Mouse (Mus musculus): ENCODE data around the gene Arap1. TPM values are rescaled to one million over a fixed set of nuclear protein-coding genes. Genes with fewer than 3 reads are reported as not detected.

Arap1 gene
- total and polyA plus RNA-seq, 2 experiments from 2014 or later = 6.9 to 30.0 TPM

DNA sequence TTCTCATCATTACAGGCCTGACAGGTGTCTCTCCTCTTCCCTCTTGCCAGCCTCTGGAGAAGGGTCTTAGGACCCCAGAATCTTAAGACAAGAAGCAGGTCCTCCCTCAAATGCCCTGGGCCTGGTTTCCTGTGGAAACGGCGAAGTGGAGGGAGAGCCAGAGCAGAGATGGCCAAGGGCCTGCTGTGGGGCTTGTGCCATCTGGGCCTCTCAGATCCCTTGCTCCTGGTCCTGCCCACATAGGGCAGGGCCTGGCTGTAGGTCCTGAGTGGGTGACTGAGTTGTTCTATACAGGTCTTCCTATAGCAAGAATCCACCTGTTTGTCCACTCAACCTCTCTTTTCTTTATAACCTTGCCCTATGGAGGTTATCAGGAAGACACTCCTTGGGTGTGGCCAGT lies 12.6 kb upstream of the Arap1 start:
- DNase-seq (ENCODE audit: low spot score) (no peak), ATAC-seq (ENCODE audit: low FRiP score) (no peak)
- Histone ChIP-seq H3K9me3 (ENCODE audit: low read length) (no peaks in the 10 kb centered on the region), H3K27ac (ENCODE audit: low read depth, low read length) (no peak overlapping the region), H3K4me3 (ENCODE audit: low read depth, low read length) (no peak overlapping the region), H3K9ac (replicated peaks; ENCODE audit: low read length, poor library complexity, severe bottlenecking) (no peak overlapping the region), H3K36me3 (ENCODE audit: insufficient read depth, low read length) (no peaks in the 10 kb centered on the region), H3K27me3 (ENCODE audit: insufficient read depth, low read length) (no peaks in the 10 kb centered on the region), H3K4me1 (ENCODE audit: insufficient read depth, low read length) (no peaks in the 10 kb centered on the region), H3K4me2 (ENCODE audit: low read depth, low read length, poor library complexity, severe bottlenecking) (no peak overlapping the region)
- 86% methylated on average over 2 of the region's 2 CpGs for WGBS
- TF ChIP-seq CTCF (IDR thresholded peaks at IDR 0.05) = no peak

DNA sequence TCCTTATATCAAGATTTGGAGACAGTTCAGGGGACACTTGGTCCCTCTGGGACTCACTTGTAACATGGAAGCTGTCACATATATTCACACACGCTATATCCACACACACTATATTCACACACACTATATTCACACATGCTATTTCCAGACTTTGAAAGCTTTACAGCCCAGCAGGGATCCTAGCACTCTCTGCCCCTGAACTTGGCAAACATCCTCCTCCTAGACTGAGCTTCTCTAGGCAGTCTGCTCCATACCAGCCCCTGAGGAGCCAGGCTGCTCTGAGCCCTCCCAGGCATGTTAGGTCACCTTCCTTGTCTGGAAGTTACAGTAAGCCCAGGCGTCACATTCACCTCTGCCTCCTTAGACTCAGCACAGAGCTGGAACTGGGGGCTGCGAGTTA lies 11.2 kb upstream of the Arap1 start:
- no peak for DNase-seq (ENCODE audit: low spot score)
- no peak for TF ChIP-seq CTCF (IDR thresholded peaks at IDR 0.05)
- H3K27me3 ChIP-seq (ENCODE audit: insufficient read depth, low read length) = no peaks in the 10 kb centered on the region
- no peak overlapping the region for H3K4me3 ChIP-seq (ENCODE audit: low read depth, low read length)
- no peak overlapping the region for H3K4me2 ChIP-seq (ENCODE audit: low read depth, low read length, poor library complexity, severe bottlenecking)
- no peak overlapping the region for H3K9ac ChIP-seq (replicated peaks; ENCODE audit: low read length, poor library complexity, severe bottlenecking)
- H3K9me3 ChIP-seq (ENCODE audit: low read length) = no peaks in the 10 kb centered on the region
- H3K4me1 ChIP-seq (ENCODE audit: insufficient read depth, low read length) = no peaks in the 10 kb centered on the region
- WGBS = 86% methylated on average over 3 of the region's 3 CpGs
- no peak for ATAC-seq (ENCODE audit: low FRiP score)
- no peaks in the 10 kb centered on the region for H3K36me3 ChIP-seq (ENCODE audit: insufficient read depth, low read length)
- no peak overlapping the region for H3K27ac ChIP-seq (ENCODE audit: low read depth, low read length)

DNA sequence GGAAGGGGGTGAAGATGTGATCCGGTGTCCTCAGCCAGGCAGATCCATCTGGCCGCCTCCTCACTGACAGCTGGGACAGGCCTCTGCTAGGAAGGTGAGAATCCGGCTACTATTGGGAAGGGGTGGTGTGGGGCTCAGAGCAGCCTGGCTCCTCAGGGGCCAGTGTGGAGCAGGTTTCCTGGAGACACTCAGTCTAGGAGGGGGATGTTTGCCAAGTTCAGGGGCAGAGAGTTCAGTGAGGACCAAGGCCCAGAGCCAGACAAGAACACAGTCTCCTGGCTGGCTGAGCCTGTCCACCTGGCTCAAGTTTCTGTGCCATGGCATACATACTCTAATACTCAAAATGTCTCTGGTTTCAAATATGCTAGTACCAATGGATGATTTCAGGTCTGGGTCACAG lies 10.5 kb upstream of the Arap1 start:
- WGBS = 91% methylated on average over 3 of the region's 3 CpGs
- Histone ChIP-seq H3K9ac (replicated peaks; ENCODE audit: low read length, poor library complexity, severe bottlenecking) (no peak overlapping the region), H3K4me3 (ENCODE audit: low read depth, low read length) (no peak overlapping the region), H3K4me1 (ENCODE audit: insufficient read depth, low read length) (no peaks in the 10 kb centered on the region), H3K9me3 (ENCODE audit: low read length) (no peaks in the 10 kb centered on the region), H3K36me3 (ENCODE audit: insufficient read depth, low read length) (no peaks in the 10 kb centered on the region), H3K27me3 (ENCODE audit: insufficient read depth, low read length) (no peaks in the 10 kb centered on the region), H3K27ac (ENCODE audit: low read depth, low read length) (no peak overlapping the region), H3K4me2 (ENCODE audit: low read depth, low read length, poor library complexity, severe bottlenecking) (no peak overlapping the region)
- ATAC-seq (ENCODE audit: low FRiP score) (no peak), DNase-seq (ENCODE audit: low spot score) (no peak)
- no peak for TF ChIP-seq CTCF (IDR thresholded peaks at IDR 0.05)

DNA sequence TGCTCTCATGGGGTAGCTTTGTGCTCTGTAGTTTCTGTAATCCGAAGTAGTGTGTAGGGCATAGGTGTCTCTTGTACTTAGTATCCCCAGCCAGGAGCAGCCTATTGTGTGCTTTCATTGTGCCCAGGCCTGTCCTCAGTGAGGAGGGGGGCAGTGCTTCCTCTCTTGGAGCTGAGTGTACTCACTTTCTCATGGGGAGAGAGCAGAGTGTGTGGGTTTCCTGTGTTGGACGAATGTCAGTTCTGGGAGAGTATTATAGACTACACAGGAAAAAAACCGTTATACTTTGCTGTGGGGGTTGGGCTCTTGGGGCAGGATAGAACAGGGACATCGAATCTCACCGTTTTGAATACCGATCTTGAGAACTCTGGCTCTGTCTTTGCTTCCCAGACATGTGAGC lies 6.5 kb upstream of the Arap1 start:
- ATAC-seq (ENCODE audit: low FRiP score) = no peak

DNA sequence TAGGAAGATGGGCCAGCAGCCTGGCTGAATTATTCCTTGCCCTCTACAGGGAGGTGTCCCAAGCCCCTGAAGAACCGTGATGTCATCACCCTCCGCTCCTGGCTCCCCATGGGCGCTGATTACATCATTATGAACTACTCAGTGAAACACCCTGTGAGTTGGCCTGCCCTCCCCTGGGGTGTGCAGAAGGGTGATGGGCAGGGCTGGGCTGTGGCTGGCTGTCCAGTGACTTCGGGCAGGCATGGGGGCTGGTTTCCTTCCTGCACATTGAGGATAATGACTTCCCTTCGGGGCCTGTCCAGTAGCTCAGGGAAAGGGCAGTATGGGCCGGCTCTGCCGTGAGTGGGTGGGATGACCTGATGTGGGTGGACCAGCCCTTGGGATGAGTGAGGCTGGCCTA lies 4.7 kb upstream of the Arap1 start:
- TF ChIP-seq CTCF (IDR thresholded peaks at IDR 0.05) = no peak
- Histone ChIP-seq H3K36me3 (ENCODE audit: insufficient read depth, low read length) (0 out of 2 replicates have a peak, but pooled peaks cover 2% of the 10 kb centered on the region), H3K4me1 (ENCODE audit: insufficient read depth, low read length) (0 out of 2 replicates have a peak, but pooled peaks cover 5% of the 10 kb centered on the region), H3K27me3 (ENCODE audit: insufficient read depth, low read length) (no peaks in the 10 kb centered on the region; the same call in 1 of the 2 replicates), H3K9ac (replicated peaks; ENCODE audit: low read length, poor library complexity, severe bottlenecking) (no peak overlapping the region), H3K4me3 (ENCODE audit: low read depth, low read length) (no peak overlapping the region), H3K9me3 (ENCODE audit: low read length) (no peaks in the 10 kb centered on the region), H3K4me2 (ENCODE audit: low read depth, low read length, poor library complexity, severe bottlenecking) (no peak overlapping the region), H3K27ac (ENCODE audit: low read depth, low read length) (no peak overlapping the region)
- no peak for DNase-seq (ENCODE audit: low spot score)
- 84% methylated on average over 7 of the region's 7 CpGs for WGBS
- ATAC-seq (ENCODE audit: low FRiP score) = no peak

More for the DNA sequence above, 6.5 kb upstream of the Arap1 start:
- Histone ChIP-seq H3K36me3 (ENCODE audit: insufficient read depth, low read length) (0 out of 2 replicates have a peak, but pooled peaks cover 2% of the 10 kb centered on the region), H3K9ac (replicated peaks; ENCODE audit: low read length, poor library complexity, severe bottlenecking) (no peak overlapping the region), H3K27me3 (ENCODE audit: insufficient read depth, low read length) (no peaks in the 10 kb centered on the region), H3K9me3 (ENCODE audit: low read length) (no peaks in the 10 kb centered on the region), H3K27ac (ENCODE audit: low read depth, low read length) (no peak overlapping the region), H3K4me2 (ENCODE audit: low read depth, low read length, poor library complexity, severe bottlenecking) (no peak overlapping the region), H3K4me1 (ENCODE audit: insufficient read depth, low read length) (no peaks in the 10 kb centered on the region), H3K4me3 (ENCODE audit: low read depth, low read length) (no peak overlapping the region)
- WGBS = 63% methylated on average over 6 of the region's 6 CpGs
- no peak for TF ChIP-seq CTCF (IDR thresholded peaks at IDR 0.05)
- no peak for DNase-seq (ENCODE audit: low spot score)

DNA sequence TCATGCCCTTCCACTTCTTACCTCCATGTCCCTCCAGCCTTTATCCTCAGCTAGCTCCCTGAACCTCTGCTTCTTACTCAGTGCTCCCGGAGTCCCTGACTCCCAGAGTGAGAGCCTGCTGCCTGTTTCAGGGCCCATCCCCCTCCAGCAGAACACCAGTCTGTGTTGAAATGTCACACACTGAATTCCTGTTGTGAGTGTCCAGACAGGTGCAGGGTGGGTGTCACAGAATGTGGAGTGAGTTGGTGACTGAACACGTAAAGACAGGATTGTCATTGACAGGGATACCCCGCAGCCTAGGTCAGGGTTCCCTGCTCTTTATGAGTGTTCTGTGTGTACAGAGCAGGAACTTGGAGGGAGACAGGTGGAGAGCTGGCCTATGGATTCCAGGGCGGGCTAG lies 3.0 kb upstream of the Arap1 start:
- H3K27me3 ChIP-seq (ENCODE audit: insufficient read depth, low read length) = no peaks in the 10 kb centered on the region; the same call in 1 of the 2 replicates
- WGBS = 79% methylated on average over 4 of the region's 4 CpGs
- 0 out of 2 replicates have a peak, but pooled peaks cover 5% of the 10 kb centered on the region for H3K4me1 ChIP-seq (ENCODE audit: insufficient read depth, low read length)
- no peak overlapping the region for H3K9ac ChIP-seq (replicated peaks; ENCODE audit: low read length, poor library complexity, severe bottlenecking)
- ATAC-seq (ENCODE audit: low FRiP score) (no peak), DNase-seq (ENCODE audit: low spot score) (no peak)
- no peak overlapping the region for H3K4me3 ChIP-seq (ENCODE audit: low read depth, low read length)
- no peak for TF ChIP-seq CTCF (IDR thresholded peaks at IDR 0.05)
- 0 out of 2 replicates have a peak, but pooled peaks cover 2% of the 10 kb centered on the region for H3K36me3 ChIP-seq (ENCODE audit: insufficient read depth, low read length)
- H3K4me2 ChIP-seq (ENCODE audit: low read depth, low read length, poor library complexity, severe bottlenecking) = no peak overlapping the region
- H3K9me3 ChIP-seq (ENCODE audit: low read length) = no peaks in the 10 kb centered on the region
- H3K27ac ChIP-seq (ENCODE audit: low read depth, low read length) = no peak overlapping the region
